ENCODE assay signal across 15 mouse cellular contexts in genomic region chr9:95664290-95664989, GRCm38 (mm10). TPM values are rescaled to one million over a fixed set of nuclear protein-coding genes. Genes with fewer than 3 reads are reported as not detected.
DNase-seq lines count a peak whose midpoint lies in the region; ATAC-seq and TF ChIP-seq lines count a peak whose summit lies in the region.
"Had no signal": no experiment of that assay in that cellular context is flagged by ENCODE, and none has a peak within 500 bp of the region (broad histone marks: within the 10 kb centered on the region; RNA-seq: fewer than 3 reads in every experiment).

No protein-coding gene starts in this region.

- no peak overlapping the region for H3K4me3 ChIP-seq in lung, embryonic 14.5 days (ENCODE audit: low read depth, low read length)
- H3K4me3 ChIP-seq: myocyte had no signal

- H3K9me3 ChIP-seq in lung, embryonic 14.5 days (ENCODE audit: low read depth, low read length), result no peaks in the 10 kb centered on the region

- no peak for ATAC-seq in lung, embryonic 14.5 days (ENCODE audit: insufficient read depth)
- ATAC-seq in frontal cortex, adult (ENCODE audit: low TSS enrichment), result peak; percentile 55
- no peak for ATAC-seq in monocyte, adult 5-6 weeks (replicated peaks; ENCODE audit: insufficient number of reproducible peaks, low FRiP score, low TSS enrichment, poor library complexity, severe bottlenecking)
- ATAC-seq: intestine, embryonic 16.5 days had no signal

- no peaks in the 10 kb centered on the region for H3K36me3 ChIP-seq in lung, embryonic 14.5 days (ENCODE audit: insufficient read depth)

- WGBS in lung, embryonic 14.5 days, result 51% methylated on average over 10 of the region's 10 CpGs

- DNase-seq in cerebellum, postnatal 14 days, result peak; percentile 36 to 45
- no peak for DNase-seq in cerebellum, postnatal 36 days
- DNase-seq in lung, embryonic 14.5 days, result peak; percentile 34
- DNase-seq in lung, adult 18-20 months, result no peak
- peak; percentile 48 to 60 for DNase-seq in right cerebral cortex, adult 2 months (ENCODE audit: low spot score in 2 of 2)
- no peak for DNase-seq in spleen, postnatal 36 days (ENCODE audit: low spot score in 2 of 2)
- DNase-seq: adrenal gland, adult 8-10 months; cerebellum, adult 9-10 months; lung, adult 2 months; thymus, postnatal 25 days had no signal

- no peaks in the 10 kb centered on the region for H3K27me3 ChIP-seq in lung, embryonic 14.5 days (ENCODE audit: insufficient read depth, low read length)

- H3K4me2 ChIP-seq in lung, embryonic 14.5 days, result no peak overlapping the region

- 0 out of 2 replicates have a peak, but pooled peaks cover 6% of the 10 kb centered on the region for H3K4me1 ChIP-seq in lung, embryonic 14.5 days (ENCODE audit: insufficient read depth)

- no peak overlapping the region for H3K9ac ChIP-seq in lung, embryonic 14.5 days

- H3K27ac ChIP-seq in lung, embryonic 14.5 days (ENCODE audit: low read depth), result no peak overlapping the region

- TF ChIP-seq CTCF in lung, embryonic 14.5 days (IDR thresholded peaks at IDR 0.05; ENCODE audit: low read depth), result no peak

RNA-seq across cellular contexts. Expression of gene Pcolce2, which starts 27.0 kb away (rescaled TPM):
- polyA plus RNA-seq in lung, embryonic 14.5 days (2014; fragmentation: Nextera tagmentation; extraction: Ambion mirVana), result 7.1 TPM in 2 replicates
- not detected in 3 replicates for total RNA-seq in monocyte, adult 5-6 weeks (2017)
- total RNA-seq: MEL had no signal

Comparison
In these comparisons a context has a peak if more than half of its experiments do, and no peak if none do; other contexts are left out.
1. DNase-seq: peak in cerebellum, postnatal 14 days (2 of 2), lung, embryonic 14.5 days (single experiment) and right cerebral cortex, adult 2 months (2 of 2); none in cerebellum, postnatal 36 days (0 of 2), lung, adult 18-20 months (0 of 2) and spleen, postnatal 36 days (0 of 2).